Mouse (Mus musculus) monocyte, adult 59 days (primary cell): Measurements from ENCODE around the gene Fam90a1a. TPM values are rescaled to one million over a fixed set of nuclear protein-coding genes. Genes with fewer than 3 reads are reported as not detected.

Source experiments
- total RNA-seq, 2 experiments: library from RNA; stranded (reverse); gene quantifications; one replicate each; pipeline ENCODE4 v1.2.4; 2023

Fam90a1a gene
- total RNA-seq = not detected

GRCm38 (mm10) chr8:21958414-21958813 lies at the start of gene Fam90a1a:
Gene Fam90a1a (plus strand): TSS chr8:21958714.

GRCm38 (mm10) chr8:21932610-21933009 lies 25.9 kb upstream of the Fam90a1a start, which contains the start of gene Defb15:
Gene Defb15 (minus strand): TSS chr8:21932710.

GRCm38 (mm10) chr8:21938052-21938451 lies 20.5 kb upstream of the Fam90a1a start, which contains the start of gene Defb35:
Gene Defb35 (plus strand): TSS chr8:21938352.

GRCm38 (mm10) chr8:21946462-21946861 lies 12.1 kb upstream of the Fam90a1a start, which contains the start of gene Defb13:
Gene Defb13 (plus strand): TSS chr8:21946762.

GRCm38 (mm10) chr8:21969475-21969874 lies 11.0 kb downstream of the Fam90a1a start, which contains the start of gene Ccdc70:
Gene Ccdc70 (plus strand): TSS chr8:21969775.

Other genes starting within 250 kb of the Fam90a1a start
- not detected for gene Defa24, start 224.2 kb upstream of the Fam90a1a start, total RNA-seq
- gene Defb50, start 135.2 kb upstream of the Fam90a1a start, total RNA-seq = not detected
- gene Defb2, start 118.8 kb upstream of the Fam90a1a start, total RNA-seq = not detected
- gene Defb10, start 99.8 kb upstream of the Fam90a1a start, total RNA-seq = not detected
- gene Defb9, start 73.3 kb upstream of the Fam90a1a start, total RNA-seq = not detected
- not detected for gene Defb11, start 52.3 kb upstream of the Fam90a1a start, total RNA-seq
- not detected for gene Defb15, start 26.0 kb upstream of the Fam90a1a start, total RNA-seq
- not detected for gene Defb35, start 20.4 kb upstream of the Fam90a1a start, total RNA-seq
- not detected for gene Defb13, start 12.0 kb upstream of the Fam90a1a start, total RNA-seq
- gene Ccdc70, start 11.1 kb downstream of the Fam90a1a start, total RNA-seq = not detected
- under 1 TPM; 0.09 to 0.18 TPM for gene Atp7b, start 101.6 kb downstream of the Fam90a1a start, total RNA-seq
- 10 to 100 TPM in 1 of 2 experiments, 1 to 10 TPM in 1; 9.1 to 13.5 TPM for gene Alg11, start 102.0 kb downstream of the Fam90a1a start, total RNA-seq
- not detected for gene Nek5, start 166.3 kb downstream of the Fam90a1a start, total RNA-seq
- gene Nek3, start 207.7 kb downstream of the Fam90a1a start, total RNA-seq = 1 to 10 TPM; 2.9 to 3.1 TPM
- gene Ckap2, start 227.1 kb downstream of the Fam90a1a start, total RNA-seq = under 1 TPM; 0.73 to 0.92 TPM
- gene Vps36, start 234.1 kb downstream of the Fam90a1a start, total RNA-seq = 10 to 100 TPM; 21.4 to 23.1 TPM